Comparison of ENCODE assay signal across 12 mouse cellular contexts in genomic region chr2:127121591-127122235, GRCm38 (mm10). TPM values are rescaled to one million over a fixed set of nuclear protein-coding genes. Genes with fewer than 3 reads are reported as not detected.
DNase-seq lines count a peak whose midpoint lies in the region; ATAC-seq and TF ChIP-seq lines count a peak whose summit lies in the region.
"Had no signal": no experiment of that assay in that cellular context is flagged by ENCODE, and none has a peak within 500 bp of the region (broad histone marks: within the 10 kb centered on the region; RNA-seq: fewer than 3 reads in every experiment).

No protein-coding gene starts in this region.

- H3K4me2 ChIP-seq in heart, embryonic 16.5 days (ENCODE audit: low read depth, low read length), result no peak overlapping the region
- H3K4me2 ChIP-seq: forebrain, embryonic 13.5 days; liver, embryonic 12.5 days had no signal

- H3K36me3 ChIP-seq in heart, embryonic 16.5 days (ENCODE audit: control insufficient read depth, insufficient read depth), result peaks cover 59% of the 10 kb centered on the region

- H3K4me3 ChIP-seq in gastrocnemius, adult 2 months, result peak overlapping the region; percentile 29
- H3K4me3 ChIP-seq in heart, embryonic 16.5 days (ENCODE audit: low read length), result no peak overlapping the region
- H3K4me3 ChIP-seq: forebrain, embryonic 13.5 days; liver, embryonic 12.5 days had no signal

- WGBS in heart, embryonic 16.5 days, result 75% methylated on average over 8 of the region's 8 CpGs

- H3K9ac ChIP-seq in heart, embryonic 16.5 days (ENCODE audit: low read length), result no peak overlapping the region
- H3K9ac ChIP-seq: forebrain, embryonic 13.5 days; liver, embryonic 12.5 days had no signal

- no peaks in the 10 kb centered on the region for H3K4me1 ChIP-seq in heart, embryonic 16.5 days (ENCODE audit: control insufficient read depth, insufficient read depth, low read length)
- H3K4me1 ChIP-seq: forebrain, embryonic 13.5 days; liver, embryonic 12.5 days had no signal

- ATAC-seq in heart, embryonic 16.5 days (replicated peaks; ENCODE audit: extremely low read depth, insufficient read depth, low FRiP score), result peak; percentile 52; the same call in 1 of the 2 replicates
- ATAC-seq: forebrain, embryonic 13.5 days; liver, embryonic 12.5 days had no signal

- H3K27me3 ChIP-seq in heart, embryonic 16.5 days (ENCODE audit: control insufficient read depth, insufficient read depth, low read length), result no peaks in the 10 kb centered on the region
- H3K27me3 ChIP-seq: forebrain, embryonic 13.5 days; liver, embryonic 12.5 days had no signal

- TF ChIP-seq CTCF in gastrocnemius, adult 2 months (IDR thresholded peaks at IDR 0.05), result no peak

- intact Hi-C loops in gastrocnemius, adult 2 months (cut with DNase I), result no loop called here

- no peaks in the 10 kb centered on the region for H3K9me3 ChIP-seq in heart, embryonic 16.5 days (replicated peaks; ENCODE audit: control insufficient read depth, low read length)
- H3K9me3 ChIP-seq: forebrain, embryonic 13.5 days; liver, embryonic 12.5 days had no signal

- H3K27ac ChIP-seq in gastrocnemius, adult 2 months, result peak overlapping the region; percentile 60
- peak overlapping the region; percentile 57 for H3K27ac ChIP-seq in heart, embryonic 16.5 days (ENCODE audit: low read length)
- H3K27ac ChIP-seq: forebrain, embryonic 13.5 days; liver, embryonic 12.5 days had no signal

- no peak for DNase-seq in gastrocnemius, adult 2 months
- no peak for DNase-seq in gastrocnemius, adult 18-20 months (ENCODE audit: low spot score)
- peak; percentile 72 for DNase-seq in adipocyte (ENCODE audit: low spot score)
- DNase-seq in kidney, postnatal 36 days, result peak; percentile 61 to 66
- DNase-seq in natural killer cell, adult 2 months (ENCODE audit: low spot score in 2 of 2), result no peak
- DNase-seq in layer of hippocampus, adult 8-10 months (ENCODE audit: low spot score in 2 of 2), result no peak
- DNase-seq in thymus, postnatal 0 days (ENCODE audit: low spot score), result no peak
- DNase-seq: cerebellum, adult 2 months; right cerebral cortex, adult 18-20 months had no signal

RNA-seq across cellular contexts. Expression of gene Ncaph, which starts 12.0 kb away (rescaled TPM):
- 1 to 10 TPM in 1 of 2 experiments, under 1 TPM in 1; 0.75 to 1.4 TPM for total RNA-seq in gastrocnemius, adult 2 months (2021)
- total RNA-seq in gastrocnemius, adult 18-20 months (2021), result under 1 TPM; 0.50 to 0.66 TPM
- polyA plus RNA-seq in heart, embryonic 16.5 days (2015; fragmentation: Nextera tagmentation; extraction: Ambion mirVana), result 54.5 and 58.2 TPM in 2 replicates
- 1 to 10 TPM in 3 of 4 experiments, under 1 TPM in 1; 0.89 to 2.0 (median 1.5) TPM for total RNA-seq in layer of hippocampus, adult 8-10 months (2022)
- polyA plus RNA-seq in thymus, postnatal 0 days (2015; fragmentation: Nextera tagmentation; extraction: Ambion mirVana), result 76.4 and 80.7 TPM in 2 replicates

RNA-seq across cellular contexts. Expression of gene Itpripl1, which starts 21.5 kb away (rescaled TPM):
- 1 to 10 TPM; 5.0 to 6.8 TPM for total RNA-seq in gastrocnemius, adult 2 months (2021)
- 1 to 10 TPM; 3.6 to 7.6 TPM for total RNA-seq in gastrocnemius, adult 18-20 months (2021)
- polyA plus RNA-seq in heart, embryonic 16.5 days (2015; fragmentation: Nextera tagmentation; extraction: Ambion mirVana), result 13.5 and 14.3 TPM in 2 replicates
- 1 to 10 TPM; 1.9 to 6.6 (median 4.2) TPM for total RNA-seq in layer of hippocampus, adult 8-10 months (2022)
- polyA plus RNA-seq in thymus, postnatal 0 days (2015; fragmentation: Nextera tagmentation; extraction: Ambion mirVana), result 31.0 and 35.6 TPM in 2 replicates

RNA-seq across cellular contexts. Expression of gene Blvra, which starts 51.2 kb away (rescaled TPM):
- 10 to 100 TPM; 11.7 to 12.3 TPM for total RNA-seq in gastrocnemius, adult 2 months (2021)
- total RNA-seq in gastrocnemius, adult 18-20 months (2021), result 10 to 100 TPM; 12.8 to 13.4 TPM
- polyA plus RNA-seq in heart, embryonic 16.5 days (2015; fragmentation: Nextera tagmentation; extraction: Ambion mirVana), result 42.8 and 48.4 TPM in 2 replicates
- 10 to 100 TPM; 18.2 to 23.3 (median 22.8) TPM for total RNA-seq in layer of hippocampus, adult 8-10 months (2022)
- polyA plus RNA-seq in thymus, postnatal 0 days (2015; fragmentation: Nextera tagmentation; extraction: Ambion mirVana), result 68.9 and 69.1 TPM in 2 replicates

Comparison
In these comparisons a context has a peak if more than half of its experiments do, and no peak if none do; other contexts are left out.
1. DNase-seq: peak in adipocyte (single experiment) and kidney, postnatal 36 days (2 of 2); none in gastrocnemius, adult 2 months (single experiment), gastrocnemius, adult 18-20 months (single experiment), natural killer cell, adult 2 months (0 of 2), layer of hippocampus, adult 8-10 months (0 of 2) and thymus, postnatal 0 days (single experiment).